Comparison of ENCODE assay signal across 8 mouse cellular contexts in the genomic region with DNA sequence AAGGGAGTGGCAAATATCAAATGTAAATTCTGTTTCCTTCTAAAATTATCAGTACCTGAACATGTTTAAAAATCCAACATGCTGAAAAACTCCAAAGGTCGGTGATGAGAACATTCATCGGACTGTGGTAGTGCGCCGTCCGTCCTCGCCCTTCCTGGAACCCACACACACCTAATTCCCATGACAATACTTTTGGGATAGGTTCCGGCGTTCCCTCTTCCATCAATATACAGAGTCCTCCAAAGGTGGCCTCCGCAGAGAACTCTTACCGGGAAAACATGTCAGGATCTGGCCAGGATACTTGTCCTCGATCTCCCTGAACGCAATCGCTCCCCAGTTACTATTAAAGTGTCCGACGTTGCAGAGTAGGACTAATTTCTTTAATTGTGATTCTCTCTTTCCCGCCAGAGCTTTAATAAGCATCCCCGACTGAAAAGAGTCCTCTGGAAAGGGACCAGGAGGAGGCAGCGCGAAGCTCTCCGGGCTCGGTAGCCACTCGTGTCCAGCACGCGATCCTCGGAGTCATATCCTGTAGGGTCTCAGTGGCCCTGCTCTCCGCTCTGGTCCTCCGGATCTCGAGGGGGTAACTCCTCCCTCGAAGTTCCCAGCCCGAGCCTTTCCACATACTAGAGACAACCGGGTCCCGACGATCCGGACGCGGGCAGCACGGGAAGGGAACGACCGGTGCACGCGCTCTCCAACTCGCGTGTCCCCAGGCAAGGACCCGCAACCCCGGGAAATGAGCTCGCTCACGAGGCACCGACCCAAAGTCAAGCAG. TPM values are rescaled to one million over a fixed set of nuclear protein-coding genes. Genes with fewer than 3 reads are reported as not detected.
DNase-seq lines count a peak whose midpoint lies in the region; ATAC-seq and TF ChIP-seq lines count a peak whose summit lies in the region.

No protein-coding gene starts in this region.

- TF ChIP-seq CTCF in gastrocnemius, adult 2 months (IDR thresholded peaks at IDR 0.05) = no peak
- TF ChIP-seq CTCF in midbrain, postnatal 0 days (IDR thresholded peaks at IDR 0.05) = no peak

- H3K27ac ChIP-seq in gastrocnemius, adult 2 months = peak overlapping the region; percentile 83
- no peak overlapping the region for H3K27ac ChIP-seq in embryonic facial prominence, embryonic 11.5 days (replicated peaks; ENCODE audit: low read depth, low read length)
- H3K27ac ChIP-seq in intestine, embryonic 15.5 days = peak overlapping the region; percentile 81
- peak overlapping the region; percentile 74 for H3K27ac ChIP-seq in midbrain, postnatal 0 days (ENCODE audit: low read depth, low read length)

- H3K27me3 ChIP-seq in embryonic facial prominence, embryonic 11.5 days (ENCODE audit: control insufficient read depth, insufficient read depth, low read length) = no peaks in the 10 kb centered on the region
- no peaks in the 10 kb centered on the region; the same call in 1 of the 2 replicates for H3K27me3 ChIP-seq in intestine, embryonic 15.5 days (replicated peaks)
- no peaks in the 10 kb centered on the region for H3K27me3 ChIP-seq in midbrain, postnatal 0 days (ENCODE audit: insufficient read depth, low read length)

- ATAC-seq in embryonic facial prominence, embryonic 11.5 days (replicated peaks; ENCODE audit: insufficient number of reproducible peaks, low FRiP score, low TSS enrichment, low read depth) = peak; percentile 58; the same call in 1 of the 2 replicates
- peak; percentile 75 for ATAC-seq in intestine, embryonic 15.5 days
- ATAC-seq in midbrain, postnatal 0 days (ENCODE audit: low FRiP score) = peak; percentile 67

- peak overlapping the region; percentile 70 for H3K9ac ChIP-seq in embryonic facial prominence, embryonic 11.5 days (replicated peaks; ENCODE audit: low read length)
- H3K9ac ChIP-seq in intestine, embryonic 15.5 days = peak overlapping the region; percentile 66
- peak overlapping the region; percentile 68 for H3K9ac ChIP-seq in midbrain, postnatal 0 days (replicated peaks; ENCODE audit: low read length, poor library complexity, severe bottlenecking)

- no peaks in the 10 kb centered on the region for H3K9me3 ChIP-seq in embryonic facial prominence, embryonic 11.5 days (replicated peaks; ENCODE audit: control insufficient read depth, low read length)
- no peaks in the 10 kb centered on the region for H3K9me3 ChIP-seq in intestine, embryonic 15.5 days
- H3K9me3 ChIP-seq in midbrain, postnatal 0 days (ENCODE audit: low read length) = no peaks in the 10 kb centered on the region

- intact Hi-C loops in gastrocnemius, adult 2 months (cut with DNase I) = no loop called here

- H3K36me3 ChIP-seq in embryonic facial prominence, embryonic 11.5 days (replicated peaks; ENCODE audit: control insufficient read depth, insufficient read depth, low read depth, low read length) = no peaks in the 10 kb centered on the region
- H3K36me3 ChIP-seq in intestine, embryonic 15.5 days = no peaks in the 10 kb centered on the region
- H3K36me3 ChIP-seq in midbrain, postnatal 0 days (ENCODE audit: insufficient read depth, low read length) = no peaks in the 10 kb centered on the region

- peak overlapping the region; percentile 74 for H3K4me2 ChIP-seq in embryonic facial prominence, embryonic 11.5 days (ENCODE audit: low read depth, low read length)
- H3K4me2 ChIP-seq in intestine, embryonic 15.5 days (replicated peaks) = peak overlapping the region; percentile 83
- H3K4me2 ChIP-seq in midbrain, postnatal 0 days (ENCODE audit: low read depth, low read length, poor library complexity, severe bottlenecking) = peak overlapping the region; percentile 82

- DNase-seq in gastrocnemius, adult 2 months = no peak
- no peak for DNase-seq in gastrocnemius, adult 8-10 months (ENCODE audit: low spot score in 2 of 2)
- peak; percentile 19 for DNase-seq in 3T3-L1 (ENCODE audit: low read depth, low spot score)
- DNase-seq in embryonic facial prominence, embryonic 11.5 days (ENCODE audit: low spot score) = peak; percentile 2
- DNase-seq in midbrain, postnatal 0 days (ENCODE audit: low spot score) = peak; percentile 39
- DNase-seq in natural killer cell, adult 2 months (ENCODE audit: low spot score in 2 of 2) = no peak
- DNase-seq in ovary, postnatal 14 days (ENCODE audit: low spot score) = no peak

- peak overlapping the region; percentile 73 for H3K4me3 ChIP-seq in gastrocnemius, adult 2 months
- H3K4me3 ChIP-seq in embryonic facial prominence, embryonic 11.5 days (ENCODE audit: low read depth, low read length) = peak overlapping the region; percentile 69
- peak overlapping the region; percentile 67 for H3K4me3 ChIP-seq in intestine, embryonic 15.5 days (replicated peaks)
- peak overlapping the region; percentile 54 for H3K4me3 ChIP-seq in midbrain, postnatal 0 days (ENCODE audit: low read depth, low read length)

- H3K4me1 ChIP-seq in embryonic facial prominence, embryonic 11.5 days (ENCODE audit: control insufficient read depth, insufficient read depth, low read length) = no peaks in the 10 kb centered on the region
- 0 out of 2 replicates have a peak, but pooled peaks cover 7% of the 10 kb centered on the region for H3K4me1 ChIP-seq in intestine, embryonic 15.5 days (replicated peaks)
- peaks cover 10% of the 10 kb centered on the region for H3K4me1 ChIP-seq in midbrain, postnatal 0 days (ENCODE audit: insufficient read depth, low read length)

- under 1% methylated on average over 48 of the region's 48 CpGs for WGBS in embryonic facial prominence, embryonic 11.5 days
- WGBS in intestine, embryonic 15.5 days = under 1% methylated on average over 48 of the region's 48 CpGs
- WGBS in midbrain, postnatal 0 days = under 1% methylated on average over 48 of the region's 48 CpGs

RNA-seq across cellular contexts. Expression of gene Wdr43, which starts 17.6 kb away (rescaled TPM):
- 10 to 100 TPM; 28.1 to 30.4 TPM for total RNA-seq in gastrocnemius, adult 2 months (2021)
- total RNA-seq in gastrocnemius, adult 8-10 months (2022) = 10 to 100 TPM; 26.4 to 29.4 (median 28.1) TPM
- polyA plus RNA-seq in embryonic facial prominence, embryonic 11.5 days (2014; fragmentation: Nextera tagmentation; extraction: Ambion mirVana) = 104 and 113 TPM in 2 replicates
- polyA plus RNA-seq in intestine, embryonic 15.5 days (2015; fragmentation: Nextera tagmentation; extraction: Ambion mirVana) = 72.5 and 76.9 TPM in 2 replicates
- 50.9 and 87.3 TPM in 2 replicates for total RNA-seq in midbrain, postnatal 0 days (2014; rRNA removed)
- 34.3 and 36.5 TPM in 2 replicates for polyA plus RNA-seq in midbrain, postnatal 0 days (2015; fragmentation: Nextera tagmentation; extraction: Ambion mirVana)

RNA-seq across cellular contexts. Expression of gene Spdya, which starts 46.2 kb away (rescaled TPM):
- under 1 TPM; 0.39 to 0.66 TPM for total RNA-seq in gastrocnemius, adult 2 months (2021)
- under 1 TPM in 3 of 4 experiments, not detected in 1; 0.19 to 0.79 (median 0.31) TPM for total RNA-seq in gastrocnemius, adult 8-10 months (2022)
- 0.74 and 1.4 TPM in 2 replicates for polyA plus RNA-seq in embryonic facial prominence, embryonic 11.5 days (2014; fragmentation: Nextera tagmentation; extraction: Ambion mirVana)
- 0.48 and 0.64 TPM in 2 replicates for polyA plus RNA-seq in intestine, embryonic 15.5 days (2015; fragmentation: Nextera tagmentation; extraction: Ambion mirVana)
- 0.71 and 0.85 TPM in 2 replicates for total RNA-seq in midbrain, postnatal 0 days (2014; rRNA removed)
- 2.5 and 2.7 TPM in 2 replicates for polyA plus RNA-seq in midbrain, postnatal 0 days (2015; fragmentation: Nextera tagmentation; extraction: Ambion mirVana)

Comparison
In these comparisons a context has a peak if more than half of its experiments do, and no peak if none do; other contexts are left out.
1. DNase-seq: peak in 3T3-L1 (single experiment), embryonic facial prominence, embryonic 11.5 days (single experiment) and midbrain, postnatal 0 days (single experiment); none in gastrocnemius, adult 2 months (single experiment), gastrocnemius, adult 8-10 months (0 of 2), natural killer cell, adult 2 months (0 of 2) and ovary, postnatal 14 days (single experiment).
2. Peak in every context shown above with its lines, with median percentiles within 50 percentile points of each other: H3K4me3 ChIP-seq, ATAC-seq, H3K4me2 ChIP-seq and H3K9ac ChIP-seq.